ENCODE assay signal across 9 mouse cellular contexts in genomic region chr14:64590611-64591010, GRCm38 (mm10).
DNase-seq lines count a peak whose midpoint lies in the region; ATAC-seq lines count a peak whose summit lies in the region.
"Had no signal": no experiment of that assay in that cellular context is flagged by ENCODE, and none has a peak within 500 bp of the region (broad histone marks: within the 10 kb centered on the region; RNA-seq: fewer than 3 reads in every experiment).

No protein-coding gene starts in this region.

- no peaks in the 10 kb centered on the region for H3K36me3 ChIP-seq in embryonic facial prominence, embryonic 15.5 days
- H3K36me3 ChIP-seq in limb, embryonic 12.5 days = no peaks in the 10 kb centered on the region

- no peaks in the 10 kb centered on the region for H3K9me3 ChIP-seq in embryonic facial prominence, embryonic 15.5 days (replicated peaks)
- H3K9me3 ChIP-seq in limb, embryonic 12.5 days = no peaks in the 10 kb centered on the region

- ATAC-seq in embryonic facial prominence, embryonic 15.5 days (ENCODE audit: insufficient number of reproducible peaks, low FRiP score, low TSS enrichment, low read depth) = no peak
- no peak for ATAC-seq in limb, embryonic 12.5 days (ENCODE audit: insufficient number of reproducible peaks, insufficient read depth, low FRiP score, low TSS enrichment, low read depth)
- no peak for ATAC-seq in granulocyte monocyte progenitor cell, adult 5-6 weeks (replicated peaks; ENCODE audit: poor library complexity, severe bottlenecking)

- DNase-seq in right cerebral cortex, adult 18-20 months = peak; percentile 42
- DNase-seq in right cerebral cortex, postnatal 4 days = no peak
- DNase-seq in thymus, postnatal 36 days = no peak
- no peak for DNase-seq in adrenal gland, postnatal 4 days (ENCODE audit: low spot score in 2 of 2)
- DNase-seq: kidney, adult 11 months had no signal

- no peak overlapping the region for H3K9ac ChIP-seq in embryonic facial prominence, embryonic 15.5 days
- no peak overlapping the region for H3K9ac ChIP-seq in limb, embryonic 12.5 days (replicated peaks)

- H3K27me3 ChIP-seq in embryonic facial prominence, embryonic 15.5 days = peaks cover 84% of the 10 kb centered on the region
- H3K27me3 ChIP-seq in limb, embryonic 12.5 days = peaks cover 97% of the 10 kb centered on the region

- peaks cover 38% of the 10 kb centered on the region for H3K4me1 ChIP-seq in embryonic facial prominence, embryonic 15.5 days
- H3K4me1 ChIP-seq in limb, embryonic 12.5 days (replicated peaks) = peaks cover 22% of the 10 kb centered on the region

- peak overlapping the region; percentile 29; the same call in 1 of the 2 replicates for H3K4me3 ChIP-seq in embryonic facial prominence, embryonic 15.5 days (replicated peaks)
- peak overlapping the region; percentile 31 for H3K4me3 ChIP-seq in limb, embryonic 12.5 days (replicated peaks)

- H3K4me2 ChIP-seq in embryonic facial prominence, embryonic 15.5 days (replicated peaks) = peak overlapping the region; percentile 46
- peak overlapping the region; percentile 52 for H3K4me2 ChIP-seq in limb, embryonic 12.5 days

- WGBS in embryonic facial prominence, embryonic 15.5 days = 2% methylated on average over 15 of the region's 15 CpGs
- 1% methylated on average over 15 of the region's 15 CpGs for WGBS in limb, embryonic 12.5 days

- no peak overlapping the region for H3K27ac ChIP-seq in embryonic facial prominence, embryonic 15.5 days (replicated peaks)
- no peak overlapping the region for H3K27ac ChIP-seq in limb, embryonic 12.5 days
- H3K27ac ChIP-seq: macrophage had no signal
